Mouse (Mus musculus) hindbrain, embryonic 13.5 days (tissue): ENCODE measurements around the gene Mettl13. TPM values are rescaled to one million over a fixed set of nuclear protein-coding genes. Genes with fewer than 3 reads are reported as not detected.
A peak's percentile ranks its signal among the peaks of the same experiment; 100 is the strongest.

Experiments used
- ATAC-seq: fragments of 200-750 bp; cut with Nextera tagmentation; 2 replicates; pipeline ENCODE4 v1.8.0; 2017; ENCODE audit warnings: moderate TSS enrichment; ENCODE audit not compliant: low FRiP score
- H3K27ac ChIP-seq: fragments of 300-500 bp; sonication (generic); 2 replicates; pipeline ENCODE4 v1.5.1; 2015; ENCODE audit warnings: inconsistent platforms, mild to moderate bottlenecking, moderate library complexity
- H3K27me3 ChIP-seq: fragments of 300-500 bp; sonication (generic); 2 replicates; pipeline ENCODE4 v1.6.1; 2015; ENCODE audit warnings: mild to moderate bottlenecking, inconsistent platforms
- H3K36me3 ChIP-seq: fragments of 300-500 bp; sonication (generic); 2 replicates; pipeline ENCODE4 v1.6.1; 2015; ENCODE audit warnings: mild to moderate bottlenecking, inconsistent platforms
- H3K4me1 ChIP-seq: fragments of 300-500 bp; sonication (generic); replicated peaks from 2 replicates; pipeline ENCODE4 v1.6.1; 2015; ENCODE audit warnings: inconsistent platforms
- H3K4me2 ChIP-seq: fragments of 300-500 bp; sonication (generic); 2 replicates; pipeline ENCODE4 v1.6.1; 2015; ENCODE audit warnings: inconsistent platforms, mild to moderate bottlenecking, moderate library complexity
- H3K4me3 ChIP-seq: fragments of 300-500 bp; sonication (generic); 2 replicates; pipeline ENCODE4 v1.5.1; 2015; ENCODE audit warnings: mild to moderate bottlenecking, inconsistent platforms
- H3K9ac ChIP-seq: fragments of 300-500 bp; sonication (generic); 2 replicates; pipeline ENCODE4 v1.6.1; 2015; ENCODE audit warnings: mild to moderate bottlenecking, inconsistent platforms
- H3K9me3 ChIP-seq: fragments of 300-500 bp; sonication (generic); 2 replicates; pipeline ENCODE4 v1.6.1; 2016; ENCODE audit warnings: inconsistent platforms
- WGBS: fragments of 180-500 bp; shearing (Covaris S2); methylation state at CpG from one replicate; pipeline ENCODE4 v1.1.7; 2015; 5-methylcytosine and 5-hydroxymethylcytosine counted together
- polyA plus RNA-seq: library from polyadenylated mRNA; unstranded; fragments of >200 nt; fragmentation: Nextera tagmentation; extraction: Ambion mirVana; gene quantifications from 2 replicates; pipeline ENCODE4 v1.2.1, GENCODE M21; 2015

Mettl13 gene
- polyA plus RNA-seq, 1 experiment from 2014 or later: 18.3 TPM

- no peaks in the 10 kb centered on the region for H3K27me3 ChIP-seq
- WGBS: 59% methylated on average over 3 of the region's 3 CpGs
- H3K4me2 ChIP-seq: no peak overlapping the region
- H3K4me3 ChIP-seq: no peak overlapping the region
- H3K9me3 ChIP-seq: no peaks in the 10 kb centered on the region
- no peak overlapping the region for H3K27ac ChIP-seq
- no peaks in the 10 kb centered on the region for H3K36me3 ChIP-seq
- no peak overlapping the region for H3K9ac ChIP-seq
- ATAC-seq: no peak
- H3K4me1 ChIP-seq: peaks cover 5% of the 10 kb centered on the region
Observed at GRCm38 (mm10) chr1:162564992-162565391, 16.6 kb upstream of the Mettl13 start.

GRCm38 (mm10) chr1:162563236-162563635 is 14.9 kb upstream of the Mettl13 start:
- ATAC-seq: no peak
- H3K9ac ChIP-seq: no peak overlapping the region
- no peaks in the 10 kb centered on the region for H3K36me3 ChIP-seq
- 97% methylated on average over 1 of the region's 1 CpGs for WGBS
- no peak overlapping the region for H3K4me2 ChIP-seq
- H3K9me3 ChIP-seq: no peaks in the 10 kb centered on the region
- H3K4me1 ChIP-seq: no peaks in the 10 kb centered on the region; the same call in 1 of the 2 replicates
- no peaks in the 10 kb centered on the region for H3K27me3 ChIP-seq
- H3K27ac ChIP-seq: no peak overlapping the region
- H3K4me3 ChIP-seq: no peak overlapping the region

GRCm38 (mm10) chr1:162554193-162554592 is 5.8 kb upstream of the Mettl13 start:
- Histone ChIP-seq H3K9me3 (no peaks in the 10 kb centered on the region), H3K27me3 (no peaks in the 10 kb centered on the region), H3K4me1 (no peaks in the 10 kb centered on the region), H3K27ac (no peak overlapping the region), H3K36me3 (no peaks in the 10 kb centered on the region), H3K4me2 (no peak overlapping the region), H3K4me3 (no peak overlapping the region), H3K9ac (no peak overlapping the region)
- WGBS: 87% methylated on average over 3 of the region's 3 CpGs
- no peak for ATAC-seq

GRCm38 (mm10) chr1:162552956-162553355 is 4.6 kb upstream of the Mettl13 start:
- Histone ChIP-seq H3K9me3 (no peaks in the 10 kb centered on the region), H3K4me1 (peaks cover 1% of the 10 kb centered on the region; the same call in 1 of the 2 replicates), H3K4me3 (no peak overlapping the region), H3K4me2 (no peak overlapping the region), H3K36me3 (no peaks in the 10 kb centered on the region), H3K27ac (no peak overlapping the region), H3K27me3 (no peaks in the 10 kb centered on the region), H3K9ac (no peak overlapping the region)
- no peak for ATAC-seq
- 91% methylated on average over 9 of the region's 9 CpGs for WGBS

- H3K4me2 ChIP-seq: no peak overlapping the region
- H3K9ac ChIP-seq: no peak overlapping the region
- H3K4me1 ChIP-seq: peaks cover 14% of the 10 kb centered on the region
- no peaks in the 10 kb centered on the region for H3K27me3 ChIP-seq
- ATAC-seq: no peak
- no peak overlapping the region for H3K27ac ChIP-seq
- H3K9me3 ChIP-seq: no peaks in the 10 kb centered on the region
- H3K36me3 ChIP-seq: peaks cover 16% of the 10 kb centered on the region
- WGBS: 82% methylated on average over 5 of the region's 5 CpGs
- H3K4me3 ChIP-seq: no peak overlapping the region
Observed at GRCm38 (mm10) chr1:162549615-162550283, 1.4 kb upstream of the Mettl13 start.

- peaks cover 14% of the 10 kb centered on the region for H3K4me1 ChIP-seq
- no peak; the same call in 1 of the 2 replicates for ATAC-seq
- 71% methylated on average over 10 of the region's 10 CpGs for WGBS
Observed at GRCm38 (mm10) chr1:162548917-162549613, 714 bp upstream of the Mettl13 start.

GRCm38 (mm10) chr1:162547607-162548006 is 744 bp downstream of the Mettl13 start:
- no peaks in the 10 kb centered on the region for H3K9me3 ChIP-seq
- H3K4me1 ChIP-seq: peaks cover 14% of the 10 kb centered on the region
- 19% methylated on average over 10 of the region's 10 CpGs for WGBS
- H3K27me3 ChIP-seq: no peaks in the 10 kb centered on the region
- no peak overlapping the region for H3K27ac ChIP-seq
- H3K4me3 ChIP-seq: peak overlapping the region; percentile 75
- H3K36me3 ChIP-seq: peaks cover 35% of the 10 kb centered on the region
- H3K4me2 ChIP-seq: peak overlapping the region; percentile 97
- peak overlapping the region; percentile 84 for H3K9ac ChIP-seq
- ATAC-seq: no peak

More at GRCm38 (mm10) chr1:162548917-162549613, 714 bp upstream of the Mettl13 start:
- H3K27me3 ChIP-seq: no peaks in the 10 kb centered on the region
- H3K4me2 ChIP-seq: peak overlapping the region; percentile 97
- H3K9ac ChIP-seq: peak overlapping the region; percentile 84
- H3K36me3 ChIP-seq: peaks cover 23% of the 10 kb centered on the region
- H3K27ac ChIP-seq: peak overlapping the region; percentile 87
- H3K9me3 ChIP-seq: no peaks in the 10 kb centered on the region
- H3K4me3 ChIP-seq: peak overlapping the region; percentile 75

- Histone ChIP-seq H3K36me3 (peaks cover 76% of the 10 kb centered on the region), H3K27ac (no peak overlapping the region), H3K27me3 (no peaks in the 10 kb centered on the region), H3K4me2 (no peak overlapping the region), H3K4me3 (no peak overlapping the region), H3K9me3 (no peaks in the 10 kb centered on the region), H3K9ac (no peak overlapping the region), H3K4me1 (peaks cover 14% of the 10 kb centered on the region)
- no peak for ATAC-seq
- 61% methylated on average over 1 of the region's 1 CpGs for WGBS
Observed at GRCm38 (mm10) chr1:162543231-162543630, 5.1 kb downstream of the Mettl13 start.

GRCm38 (mm10) chr1:162533766-162534560 is 14.4 kb downstream of the Mettl13 start:
- Histone ChIP-seq H3K27me3 (0 out of 2 replicates have a peak, but pooled peaks cover 5% of the 10 kb centered on the region), H3K36me3 (peaks cover 68% of the 10 kb centered on the region), H3K9ac (no peak overlapping the region), H3K9me3 (no peaks in the 10 kb centered on the region), H3K4me3 (no peak overlapping the region), H3K4me1 (no peaks in the 10 kb centered on the region), H3K4me2 (no peak overlapping the region), H3K27ac (no peak overlapping the region)
- 95% methylated on average over 14 of the region's 14 CpGs for WGBS
- ATAC-seq: no peak

GRCm38 (mm10) chr1:162532330-162532729 is 16.0 kb downstream of the Mettl13 start:
- H3K27me3 ChIP-seq: 0 out of 2 replicates have a peak, but pooled peaks cover 5% of the 10 kb centered on the region
- H3K4me1 ChIP-seq: no peaks in the 10 kb centered on the region
- no peak overlapping the region for H3K27ac ChIP-seq
- H3K36me3 ChIP-seq: peaks cover 63% of the 10 kb centered on the region
- H3K4me2 ChIP-seq: no peak overlapping the region
- no peak overlapping the region for H3K4me3 ChIP-seq
- 72% methylated on average over 4 of the region's 4 CpGs for WGBS
- no peak overlapping the region for H3K9ac ChIP-seq
- H3K9me3 ChIP-seq: no peaks in the 10 kb centered on the region
- ATAC-seq: no peak

- Histone ChIP-seq H3K4me1 (no peaks in the 10 kb centered on the region), H3K4me3 (no peak overlapping the region), H3K27ac (no peak overlapping the region), H3K27me3 (0 out of 2 replicates have a peak, but pooled peaks cover 5% of the 10 kb centered on the region), H3K9me3 (no peaks in the 10 kb centered on the region), H3K4me2 (no peak overlapping the region), H3K9ac (no peak overlapping the region), H3K36me3 (peaks cover 56% of the 10 kb centered on the region)
- ATAC-seq: no peak
- WGBS: 67% methylated on average over 4 of the region's 4 CpGs
Observed at GRCm38 (mm10) chr1:162531584-162531983, 16.8 kb downstream of the Mettl13 start.

- H3K36me3 ChIP-seq: peaks cover 46% of the 10 kb centered on the region
- no peak overlapping the region for H3K9ac ChIP-seq
- H3K4me1 ChIP-seq: no peaks in the 10 kb centered on the region
- H3K9me3 ChIP-seq: no peaks in the 10 kb centered on the region
- WGBS: 33% methylated on average over 1 of the region's 1 CpGs
- 0 out of 2 replicates have a peak, but pooled peaks cover 5% of the 10 kb centered on the region for H3K27me3 ChIP-seq
- ATAC-seq: no peak
- no peak overlapping the region for H3K4me2 ChIP-seq
- H3K27ac ChIP-seq: no peak overlapping the region
- H3K4me3 ChIP-seq: no peak overlapping the region
Observed at GRCm38 (mm10) chr1:162530666-162531065, 17.7 kb downstream of the Mettl13 start.
